Mouse (Mus musculus): ENCODE data around the gene Fbn1. TPM values are rescaled to one million over a fixed set of nuclear protein-coding genes. Genes with fewer than 3 reads are reported as not detected.

The Fbn1 gene
- polyA plus RNA-seq, 1 experiment from 2014 or later, result 61.1 TPM

- Histone ChIP-seq H3K27ac (replicated peaks; ENCODE audit: low read depth, low read length) (no peak overlapping the region), H3K4me3 (ENCODE audit: low read depth, low read length) (no peak overlapping the region), H3K27me3 (replicated peaks; ENCODE audit: control insufficient read depth, insufficient read depth, low read length) (no peaks in the 10 kb centered on the region), H3K9ac (ENCODE audit: low read depth, low read length) (no peak overlapping the region), H3K36me3 (ENCODE audit: control insufficient read depth, insufficient read depth, low read length) (no peaks in the 10 kb centered on the region), H3K4me2 (ENCODE audit: low read depth, low read length) (no peak overlapping the region), H3K4me1 (ENCODE audit: control insufficient read depth, insufficient read depth, low read length) (peaks cover 12% of the 10 kb centered on the region), H3K9me3 (ENCODE audit: control insufficient read depth, low read length) (no peaks in the 10 kb centered on the region)
- no peak for DNase-seq (ENCODE audit: low spot score)
- 71% methylated on average over 5 of the region's 5 CpGs for WGBS
- no peak for ATAC-seq (ENCODE audit: low read depth)
Observed at GRCm38 (mm10) chr2:125276692-125277091, 231.1 kb downstream of the Fbn1 start.

GRCm38 (mm10) chr2:125275617-125276016, 232.2 kb downstream of the Fbn1 start:
- Histone ChIP-seq H3K9me3 (ENCODE audit: control insufficient read depth, low read length) (no peaks in the 10 kb centered on the region), H3K4me2 (ENCODE audit: low read depth, low read length) (peak overlapping the region; percentile 5; the same call in 1 of the 2 replicates), H3K4me1 (ENCODE audit: control insufficient read depth, insufficient read depth, low read length) (peaks cover 12% of the 10 kb centered on the region), H3K36me3 (ENCODE audit: control insufficient read depth, insufficient read depth, low read length) (no peaks in the 10 kb centered on the region), H3K27ac (replicated peaks; ENCODE audit: low read depth, low read length) (peak overlapping the region; percentile 60), H3K9ac (ENCODE audit: low read depth, low read length) (no peak overlapping the region), H3K4me3 (ENCODE audit: low read depth, low read length) (no peak overlapping the region), H3K27me3 (replicated peaks; ENCODE audit: control insufficient read depth, insufficient read depth, low read length) (no peaks in the 10 kb centered on the region)
- ATAC-seq (ENCODE audit: low read depth) (peak; percentile 95), DNase-seq (ENCODE audit: low spot score) (peak; percentile 93)
- 20% methylated on average over 5 of the region's 5 CpGs for WGBS

GRCm38 (mm10) chr2:125268876-125269275, 238.9 kb downstream of the Fbn1 start:
- ATAC-seq (ENCODE audit: low read depth) (no peak), DNase-seq (ENCODE audit: low spot score) (no peak)
- Histone ChIP-seq H3K4me1 (ENCODE audit: control insufficient read depth, insufficient read depth, low read length) (no peaks in the 10 kb centered on the region), H3K27ac (replicated peaks; ENCODE audit: low read depth, low read length) (no peak overlapping the region), H3K27me3 (replicated peaks; ENCODE audit: control insufficient read depth, insufficient read depth, low read length) (no peaks in the 10 kb centered on the region), H3K4me3 (ENCODE audit: low read depth, low read length) (no peak overlapping the region), H3K36me3 (ENCODE audit: control insufficient read depth, insufficient read depth, low read length) (no peaks in the 10 kb centered on the region), H3K9me3 (ENCODE audit: control insufficient read depth, low read length) (no peaks in the 10 kb centered on the region), H3K9ac (ENCODE audit: low read depth, low read length) (no peak overlapping the region), H3K4me2 (ENCODE audit: low read depth, low read length) (no peak overlapping the region)
- WGBS, result 63% methylated on average over 1 of the region's 1 CpGs

- Histone ChIP-seq H3K9me3 (ENCODE audit: control insufficient read depth, low read length) (no peaks in the 10 kb centered on the region), H3K27me3 (replicated peaks; ENCODE audit: control insufficient read depth, insufficient read depth, low read length) (no peaks in the 10 kb centered on the region), H3K36me3 (ENCODE audit: control insufficient read depth, insufficient read depth, low read length) (peaks cover 5% of the 10 kb centered on the region; the same call in 1 of the 2 replicates), H3K4me2 (ENCODE audit: low read depth, low read length) (no peak overlapping the region), H3K27ac (replicated peaks; ENCODE audit: low read depth, low read length) (no peak overlapping the region), H3K4me1 (ENCODE audit: control insufficient read depth, insufficient read depth, low read length) (no peaks in the 10 kb centered on the region; the same call in 1 of the 2 replicates), H3K4me3 (ENCODE audit: low read depth, low read length) (no peak overlapping the region), H3K9ac (ENCODE audit: low read depth, low read length) (no peak overlapping the region)
- ATAC-seq (ENCODE audit: low read depth) (no peak), DNase-seq (ENCODE audit: low spot score) (no peak)
- WGBS, result 10% methylated on average over 9 of the region's 9 CpGs
Observed at GRCm38 (mm10) chr2:125263753-125264152, 244.0 kb downstream of the Fbn1 start.

- Histone ChIP-seq H3K27me3 (replicated peaks; ENCODE audit: control insufficient read depth, insufficient read depth, low read length) (no peaks in the 10 kb centered on the region), H3K4me1 (ENCODE audit: control insufficient read depth, insufficient read depth, low read length) (no peaks in the 10 kb centered on the region; the same call in 1 of the 2 replicates), H3K4me2 (ENCODE audit: low read depth, low read length) (peak overlapping the region; percentile 5; the same call in 1 of the 2 replicates), H3K36me3 (ENCODE audit: control insufficient read depth, insufficient read depth, low read length) (peaks cover 8% of the 10 kb centered on the region), H3K27ac (replicated peaks; ENCODE audit: low read depth, low read length) (no peak overlapping the region), H3K9me3 (ENCODE audit: control insufficient read depth, low read length) (no peaks in the 10 kb centered on the region), H3K4me3 (ENCODE audit: low read depth, low read length) (no peak overlapping the region), H3K9ac (ENCODE audit: low read depth, low read length) (no peak overlapping the region)
- WGBS, result 14% methylated on average over 5 of the region's 5 CpGs
- ATAC-seq (ENCODE audit: low read depth) (peak; percentile 53; the same call in 1 of the 2 replicates), DNase-seq (ENCODE audit: low spot score) (peak; percentile 78)
Observed at GRCm38 (mm10) chr2:125263056-125263455, 244.7 kb downstream of the Fbn1 start.

- no peaks in the 10 kb centered on the region; the same call in 1 of the 2 replicates for H3K4me1 ChIP-seq (ENCODE audit: control insufficient read depth, insufficient read depth, low read length)
- no peak overlapping the region for H3K4me3 ChIP-seq (ENCODE audit: low read depth, low read length)
- no peaks in the 10 kb centered on the region for H3K27me3 ChIP-seq (replicated peaks; ENCODE audit: control insufficient read depth, insufficient read depth, low read length)
- no peak for ATAC-seq (ENCODE audit: low read depth)
- 83% methylated on average over 2 of the region's 2 CpGs for WGBS
- DNase-seq (ENCODE audit: low spot score), result no peak
- H3K27ac ChIP-seq (replicated peaks; ENCODE audit: low read depth, low read length), result no peak overlapping the region
- H3K36me3 ChIP-seq (ENCODE audit: control insufficient read depth, insufficient read depth, low read length), result peaks cover 35% of the 10 kb centered on the region
- H3K4me2 ChIP-seq (ENCODE audit: low read depth, low read length), result no peak overlapping the region
- H3K9me3 ChIP-seq (ENCODE audit: control insufficient read depth, low read length), result no peaks in the 10 kb centered on the region
- no peak overlapping the region for H3K9ac ChIP-seq (ENCODE audit: low read depth, low read length)
Observed at GRCm38 (mm10) chr2:125260326-125260725, 247.5 kb downstream of the Fbn1 start.

- Histone ChIP-seq H3K4me3 (ENCODE audit: low read depth, low read length) (no peak overlapping the region), H3K9ac (ENCODE audit: low read depth, low read length) (no peak overlapping the region), H3K27me3 (replicated peaks; ENCODE audit: control insufficient read depth, insufficient read depth, low read length) (no peaks in the 10 kb centered on the region), H3K9me3 (ENCODE audit: control insufficient read depth, low read length) (peaks cover 3% of the 10 kb centered on the region; the same call in 1 of the 2 replicates), H3K4me2 (ENCODE audit: low read depth, low read length) (no peak overlapping the region), H3K36me3 (ENCODE audit: control insufficient read depth, insufficient read depth, low read length) (peaks cover 39% of the 10 kb centered on the region), H3K4me1 (ENCODE audit: control insufficient read depth, insufficient read depth, low read length) (no peaks in the 10 kb centered on the region; the same call in 1 of the 2 replicates), H3K27ac (replicated peaks; ENCODE audit: low read depth, low read length) (no peak overlapping the region)
- DNase-seq (ENCODE audit: low spot score) (peak; percentile 44), ATAC-seq (ENCODE audit: low read depth) (no peak)
- WGBS, result 84% methylated on average over 14 of the region's 14 CpGs
Observed at GRCm38 (mm10) chr2:125259230-125260120, 248.3 kb downstream of the Fbn1 start.

- no peaks in the 10 kb centered on the region for H3K27me3 ChIP-seq (replicated peaks; ENCODE audit: control insufficient read depth, insufficient read depth, low read length)
- ATAC-seq (ENCODE audit: low read depth) (no peak), DNase-seq (ENCODE audit: low spot score) (no peak)
- peaks cover 9% of the 10 kb centered on the region; the same call in 1 of the 2 replicates for H3K9me3 ChIP-seq (ENCODE audit: control insufficient read depth, low read length)
- H3K9ac ChIP-seq (ENCODE audit: low read depth, low read length), result no peak overlapping the region
- H3K27ac ChIP-seq (replicated peaks; ENCODE audit: low read depth, low read length), result no peak overlapping the region
- H3K36me3 ChIP-seq (ENCODE audit: control insufficient read depth, insufficient read depth, low read length), result peaks cover 73% of the 10 kb centered on the region
- H3K4me2 ChIP-seq (ENCODE audit: low read depth, low read length), result no peak overlapping the region
- H3K4me3 ChIP-seq (ENCODE audit: low read depth, low read length), result no peak overlapping the region
- WGBS, result 71% methylated on average over 3 of the region's 3 CpGs
- no peaks in the 10 kb centered on the region for H3K4me1 ChIP-seq (ENCODE audit: control insufficient read depth, insufficient read depth, low read length)
Observed at GRCm38 (mm10) chr2:125255886-125256285, 251.9 kb downstream of the Fbn1 start.
